16 mouse cellular contexts compared by ENCODE assay signal in genomic region chr6:141210021-141210420, GRCm38 (mm10).
"Had no signal": no experiment of that assay in that cellular context is flagged by ENCODE, and none has a peak within 500 bp of the region (broad histone marks: within the 10 kb centered on the region; RNA-seq: fewer than 3 reads in every experiment).

No protein-coding gene starts in this region.

- DNase-seq: retina, postnatal 1 day; right cerebral cortex, adult 18-20 months; right cerebral cortex, postnatal 14 days; right cerebral cortex, postnatal 25 days; right cerebral cortex, postnatal 4 days; spleen, adult 18-20 months; thymus, adult 18-20 months; thymus, adult 2 months; thymus, postnatal 14 days; thymus, postnatal 25 days; thymus, postnatal 36 days; thymus, postnatal 4 days had no signal

- H3K9me3 ChIP-seq: neural tube, embryonic 13.5 days; neural tube, embryonic 15.5 days; stomach, embryonic 15.5 days had no signal

- H3K9ac ChIP-seq: neural tube, embryonic 13.5 days; neural tube, embryonic 15.5 days; stomach, embryonic 15.5 days had no signal

- H3K27me3 ChIP-seq: neural tube, embryonic 13.5 days; neural tube, embryonic 15.5 days; stomach, embryonic 15.5 days had no signal

- H3K4me2 ChIP-seq: neural tube, embryonic 13.5 days; neural tube, embryonic 15.5 days; stomach, embryonic 15.5 days had no signal

- H3K4me3 ChIP-seq: neural tube, embryonic 13.5 days; neural tube, embryonic 15.5 days; stomach, embryonic 15.5 days had no signal

- H3K36me3 ChIP-seq: neural tube, embryonic 13.5 days; neural tube, embryonic 15.5 days; stomach, embryonic 15.5 days had no signal

- H3K27ac ChIP-seq: neural tube, embryonic 13.5 days; neural tube, embryonic 15.5 days; stomach, embryonic 15.5 days; stomach, postnatal 0 days had no signal

- H3K4me1 ChIP-seq: neural tube, embryonic 13.5 days; neural tube, embryonic 15.5 days; stomach, embryonic 15.5 days had no signal
